Mouse (Mus musculus) kidney, postnatal 36 days (tissue): ENCODE measurements around the gene Gm37240.

Experiments used
- DNase-seq, 2 experiments: peaks; one replicate each; pipeline ENCODE4 v3.0.0; 2021 to 2022; ENCODE audit warnings: mixed read lengths in 2 of 2

Gene Gm37240

DNA sequence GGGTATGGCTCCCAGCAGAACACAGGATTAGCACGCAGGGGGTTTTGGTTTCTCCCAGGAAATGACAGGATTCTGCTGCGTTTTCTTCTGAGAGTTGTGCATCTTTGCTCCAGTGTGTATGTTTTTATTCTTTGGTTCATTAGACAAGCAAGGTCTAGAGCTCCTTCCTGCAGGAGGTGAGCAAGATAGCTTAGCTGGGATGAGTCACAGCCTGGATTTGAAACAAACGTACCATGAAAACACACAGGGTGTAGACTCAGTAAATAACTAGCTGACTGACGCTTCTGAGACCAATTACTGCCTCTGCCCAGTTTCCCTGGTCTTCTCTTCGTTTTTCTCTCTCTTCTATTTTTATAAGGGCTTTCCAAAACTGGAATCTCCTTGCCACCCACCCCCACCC lies 1156.3 kb downstream of the Gm37240 start:
- no peak for DNase-seq

DNA sequence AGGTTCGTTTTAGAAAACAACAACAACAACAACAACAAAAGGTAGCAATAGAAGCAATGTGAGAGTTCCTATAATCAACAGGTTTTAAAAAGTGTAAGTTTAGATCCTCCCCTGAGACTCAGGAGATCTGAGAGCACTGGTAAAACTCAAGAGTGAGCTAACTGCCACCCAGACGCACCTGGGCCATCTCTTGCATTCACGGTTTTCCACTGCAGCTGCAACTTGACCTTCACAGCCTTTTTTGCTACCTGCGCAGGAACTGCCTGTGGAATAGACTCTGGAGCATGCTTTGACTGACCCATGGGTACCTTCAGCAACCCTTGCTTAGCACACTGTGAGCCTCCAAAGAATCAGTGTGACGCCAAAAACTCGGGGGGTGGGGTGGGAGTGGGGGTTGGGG lies 1157.5 kb downstream of the Gm37240 start:
- DNase-seq = no peak

DNA sequence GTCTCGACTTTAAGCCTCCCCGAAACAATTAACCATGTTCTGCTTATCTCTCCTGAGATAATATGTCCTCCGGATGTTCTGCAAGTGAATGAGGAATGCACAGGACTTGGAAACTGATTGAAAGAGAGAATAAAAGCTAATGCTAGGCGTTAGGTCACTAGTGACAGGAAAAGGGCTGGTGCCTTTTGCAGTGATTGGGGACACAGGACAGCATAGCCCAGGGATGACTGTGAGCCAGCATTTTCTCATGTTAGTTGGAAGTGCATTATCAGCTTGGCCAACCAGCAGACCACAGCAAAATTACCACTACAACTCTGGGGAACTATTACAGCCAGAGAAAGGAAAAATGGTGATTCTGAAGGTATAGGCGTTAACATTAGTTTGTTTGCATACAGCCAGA lies 1163.3 kb downstream of the Gm37240 start:
- DNase-seq = no peak

DNA sequence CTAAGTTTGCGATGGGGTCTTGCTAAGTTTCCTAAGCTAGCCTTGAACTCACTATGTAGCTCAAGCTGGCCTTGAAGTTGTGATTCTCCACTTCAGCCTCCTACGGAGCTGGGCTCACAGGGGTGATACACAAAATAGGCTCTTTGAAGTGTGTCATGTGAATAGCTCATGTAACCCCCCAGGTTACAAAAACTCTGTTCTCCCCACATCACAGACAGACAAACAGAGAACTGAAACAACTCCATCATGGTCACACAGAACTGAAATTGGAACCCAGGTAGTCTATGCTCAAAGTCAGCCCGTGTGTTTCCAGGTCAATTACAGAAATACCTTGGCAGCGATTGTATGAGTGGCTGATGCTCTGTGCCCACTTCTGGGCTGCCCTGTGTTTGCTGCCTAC lies 1164.6 kb downstream of the Gm37240 start:
- DNase-seq = no peak

DNA sequence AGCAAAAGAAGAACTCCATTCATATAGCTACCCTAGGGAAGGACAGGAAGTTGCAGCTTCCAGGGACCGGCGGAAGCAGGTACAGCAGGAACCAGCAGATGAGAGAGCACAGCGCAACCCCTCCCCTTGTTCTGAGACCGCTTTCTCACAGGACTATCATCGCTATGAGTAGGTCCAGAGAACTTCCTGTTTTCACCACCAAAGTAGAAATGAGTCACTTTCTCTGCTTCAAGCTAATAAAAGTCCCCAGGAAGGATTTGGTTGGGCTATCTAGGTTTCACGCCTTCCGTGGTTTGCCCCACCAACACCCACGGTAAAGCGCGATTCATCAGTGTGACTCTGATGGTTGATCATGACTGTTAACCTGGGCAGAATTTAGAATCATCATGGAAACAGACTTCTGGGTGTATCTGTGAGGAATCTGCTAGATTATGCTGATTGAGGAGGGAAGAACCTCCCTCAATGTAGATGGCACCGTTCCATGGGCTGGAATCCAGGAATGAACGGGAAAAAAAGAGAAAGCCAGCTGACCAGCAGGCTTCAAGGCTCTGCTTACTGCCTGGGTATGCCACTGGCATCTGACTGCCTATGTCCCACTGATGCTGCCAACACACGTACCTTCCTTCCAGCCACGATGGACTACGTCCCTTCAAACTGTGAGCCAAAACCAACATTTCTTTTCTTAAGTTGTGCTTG lies 1172.1 kb downstream of the Gm37240 start:
- no peak for DNase-seq

DNA sequence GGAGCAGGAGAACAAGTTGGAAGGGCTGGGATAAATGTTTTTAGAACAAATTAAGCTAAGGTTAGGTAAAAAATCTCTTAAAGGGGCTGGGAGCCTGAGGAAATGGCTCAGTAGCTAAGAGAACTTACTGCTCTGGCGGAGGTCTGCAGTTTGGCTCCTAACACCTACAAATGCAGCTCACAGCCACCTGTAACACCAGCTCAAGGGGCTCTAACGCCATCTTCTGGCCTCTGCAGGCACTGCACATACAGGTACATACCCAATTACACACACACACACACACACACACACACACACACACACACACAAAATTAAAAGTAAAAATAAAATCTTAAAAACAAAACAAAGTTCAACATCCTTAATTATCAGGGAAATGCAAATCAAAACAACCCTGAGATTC lies 1174.4 kb downstream of the Gm37240 start:
- DNase-seq = no peak

DNA sequence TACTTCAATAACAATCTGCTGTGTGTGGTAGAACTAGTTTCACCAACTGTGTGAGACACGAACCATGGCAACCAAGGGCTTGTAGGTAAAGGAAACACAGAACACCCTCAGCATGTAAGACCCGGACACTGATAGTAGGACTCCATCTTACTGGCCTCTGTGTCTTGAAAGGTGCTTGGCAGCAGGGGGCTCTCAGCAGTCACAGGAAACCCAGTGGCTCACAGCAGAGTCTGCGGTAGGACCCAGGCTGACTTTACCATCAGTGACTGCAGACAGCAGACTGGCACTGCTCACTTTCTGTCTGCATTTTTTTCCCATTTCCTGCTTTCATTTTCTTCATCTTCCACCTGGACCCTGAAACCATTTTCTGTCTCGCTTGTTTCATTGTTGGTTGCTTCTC lies 1176.6 kb downstream of the Gm37240 start:
- DNase-seq = no peak

GRCm38 (mm10) chr3:84709967-84710366 lies 1177.4 kb downstream of the Gm37240 start:
- no peak for DNase-seq

DNA sequence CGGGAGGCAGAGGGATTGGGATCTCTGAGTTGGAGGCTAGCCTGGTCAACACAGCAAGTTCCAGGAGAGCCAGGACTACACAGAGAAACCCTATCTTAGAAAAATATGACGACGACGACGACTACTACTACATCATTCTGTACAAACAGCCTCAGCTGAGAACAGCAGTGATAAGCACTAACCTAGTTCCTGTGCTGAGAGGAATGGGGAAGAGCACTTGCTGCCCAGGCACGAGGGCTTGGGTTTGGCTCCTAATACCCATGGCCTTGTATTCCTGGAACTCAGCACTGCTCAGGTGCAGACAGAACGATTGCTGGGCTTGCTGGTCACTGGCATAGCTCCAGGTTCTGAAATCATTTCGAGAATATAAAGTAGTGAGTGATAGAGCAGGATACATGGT lies 1178.2 kb downstream of the Gm37240 start:
- DNase-seq = no peak

DNA sequence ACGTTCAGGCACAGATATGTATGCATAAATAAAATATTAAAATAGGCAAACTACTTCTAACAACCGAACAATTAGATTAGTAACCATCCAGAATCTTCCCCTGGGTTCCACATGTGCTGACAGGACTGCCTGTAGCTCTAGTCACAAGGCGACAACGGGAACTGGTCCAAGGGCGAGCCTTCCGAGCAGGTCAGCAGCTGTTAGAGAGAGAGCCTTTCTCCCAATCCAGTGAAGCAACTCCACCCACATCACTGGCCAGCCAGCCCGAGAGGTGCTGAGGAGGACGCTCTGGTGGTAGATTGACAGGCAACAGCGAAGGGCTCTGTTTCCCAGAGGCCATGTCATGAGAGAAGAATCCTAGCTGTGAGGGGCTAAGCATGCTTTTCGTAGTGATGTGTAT lies 1178.8 kb downstream of the Gm37240 start:
- no peak for DNase-seq

DNA sequence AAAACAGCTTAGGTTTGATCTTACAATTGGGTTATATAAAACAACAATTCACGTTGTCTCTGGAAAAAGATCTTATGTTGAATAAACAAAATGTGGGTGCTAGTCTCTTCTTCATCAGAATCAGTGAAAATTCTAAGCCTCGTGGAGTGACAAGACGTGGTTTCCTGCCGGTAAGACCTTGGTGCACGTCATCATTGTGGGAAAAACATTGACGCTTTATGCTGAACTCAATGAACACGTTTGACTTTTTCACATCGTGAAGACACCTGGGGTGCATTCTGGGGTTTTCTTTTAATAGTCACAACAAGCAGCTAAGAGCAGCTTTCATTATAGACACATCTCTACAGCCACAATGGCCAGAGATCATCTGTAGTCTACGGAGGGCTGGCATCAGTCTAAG lies 1182.1 kb downstream of the Gm37240 start:
- DNase-seq = no peak

GRCm38 (mm10) chr3:84703083-84703810 lies 1184.1 kb downstream of the Gm37240 start:
- DNase-seq = no peak

DNA sequence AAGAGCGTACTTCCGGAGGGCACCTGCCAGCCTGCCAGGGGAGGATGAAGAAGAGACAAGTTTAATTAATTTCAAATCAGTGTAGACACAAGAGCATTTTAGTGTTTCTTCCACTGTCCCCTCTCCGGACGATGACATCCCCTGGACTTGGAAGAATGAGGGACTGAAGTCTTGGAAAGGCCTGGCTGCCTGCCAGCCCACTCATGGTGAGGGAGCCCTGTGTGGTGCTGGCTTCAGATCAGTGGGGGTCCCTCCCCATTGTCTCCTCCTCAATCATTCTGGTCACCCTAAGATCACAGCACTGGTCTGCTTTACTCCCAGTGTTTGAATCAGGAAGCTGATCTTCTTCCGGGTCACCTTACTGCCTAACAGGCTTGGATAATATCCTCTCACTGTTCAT lies 1185.4 kb downstream of the Gm37240 start:
- DNase-seq = peak in 1 of 2 experiments; percentile 19

GRCm38 (mm10) chr3:84701509-84701908 lies 1185.8 kb downstream of the Gm37240 start:
- no peak for DNase-seq

- no peak for DNase-seq
Measured at GRCm38 (mm10) chr3:84696428-84696917, 1190.8 kb downstream of the Gm37240 start.

DNA sequence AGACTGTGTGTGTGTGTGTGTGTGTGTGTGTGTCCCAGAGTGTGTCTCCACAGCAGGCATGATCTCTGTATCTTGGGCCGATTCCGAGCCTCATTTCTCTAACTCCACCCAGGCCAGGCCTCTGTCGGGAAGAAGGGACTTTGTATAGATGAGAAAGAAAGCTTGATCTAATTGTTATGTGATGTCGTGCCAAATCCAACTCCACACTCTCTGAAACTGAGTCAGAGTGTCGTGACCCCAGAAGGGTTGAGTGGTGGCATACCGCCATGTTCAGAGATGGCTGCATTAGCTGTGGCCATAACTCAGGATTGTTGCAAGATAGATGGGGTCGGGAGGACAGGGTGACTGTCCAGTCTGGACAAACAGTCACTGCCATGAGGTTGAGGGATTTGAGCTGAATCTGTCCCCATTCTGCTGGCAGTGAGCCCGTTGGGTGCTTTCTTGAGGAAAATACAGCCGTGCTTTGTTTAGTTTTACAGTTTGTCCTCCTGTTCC lies 1191.4 kb downstream of the Gm37240 start:
- peak; percentile 2 to 19 for DNase-seq

DNA sequence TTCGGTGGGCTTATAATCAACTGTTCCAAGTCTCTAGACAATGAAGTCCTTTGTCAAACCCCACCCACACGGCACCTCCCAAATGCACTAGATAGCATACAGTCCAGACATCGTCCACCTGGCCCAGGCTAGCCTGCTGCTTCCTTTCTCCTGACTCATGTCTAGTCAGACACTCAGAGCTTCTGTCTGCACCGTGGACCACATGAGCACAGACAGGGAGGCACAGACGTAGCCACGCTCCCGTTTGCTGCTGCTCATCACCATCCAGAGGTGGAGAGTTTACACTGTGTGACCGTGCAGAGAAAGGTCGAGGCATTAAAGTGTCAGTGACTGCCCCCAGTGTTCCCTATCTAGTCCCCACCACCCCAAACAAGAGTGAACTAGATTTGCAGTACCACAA lies 1191.9 kb downstream of the Gm37240 start:
- no peak for DNase-seq

DNA sequence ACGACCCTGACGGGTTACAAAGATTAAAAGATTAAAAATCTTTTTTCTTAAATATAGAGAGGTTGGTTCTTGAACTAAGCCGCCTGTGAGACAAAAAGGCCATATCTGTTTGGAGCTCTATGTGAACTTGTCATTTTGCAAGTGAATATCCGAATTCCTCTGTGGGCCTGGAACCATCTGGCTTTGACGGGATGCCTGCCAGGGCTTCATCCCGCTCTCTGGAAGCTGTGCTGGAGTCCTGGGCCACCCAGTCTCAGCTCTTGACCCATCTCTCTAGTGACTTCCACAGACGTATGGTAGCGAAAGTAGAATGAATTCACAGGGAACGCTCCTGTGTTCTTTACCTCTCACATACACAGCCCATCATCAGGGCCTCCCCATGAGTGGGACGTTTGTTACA lies 1193.4 kb downstream of the Gm37240 start:
- DNase-seq = no peak

DNA sequence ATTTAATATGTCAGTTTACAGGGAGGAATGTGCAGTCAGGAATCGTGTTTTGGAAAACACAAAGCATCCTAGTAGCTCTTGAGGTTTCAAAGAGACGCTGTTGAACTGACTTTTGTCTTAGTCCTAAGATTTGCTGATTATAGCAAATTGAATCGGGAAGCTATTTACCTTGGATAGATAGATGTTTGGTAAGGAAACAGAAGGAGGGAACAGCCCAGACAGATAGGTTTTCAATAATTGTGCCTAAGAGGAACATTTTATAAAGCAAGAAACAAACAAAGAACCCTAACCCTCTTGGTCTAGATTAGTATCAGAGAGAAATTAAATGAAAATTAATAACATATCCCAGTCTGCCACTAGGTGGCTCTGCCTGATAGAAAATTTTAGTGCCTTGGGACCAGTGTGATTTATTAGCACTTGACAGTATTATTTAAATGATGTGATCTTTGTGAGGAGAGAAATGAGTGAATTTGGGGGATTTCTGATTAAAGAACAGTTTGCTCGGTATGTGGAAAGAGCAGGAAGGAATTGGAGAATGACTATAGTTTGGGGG lies 1194.6 kb downstream of the Gm37240 start:
- peak; percentile 31 to 55 for DNase-seq

- DNase-seq = no peak
Measured at GRCm38 (mm10) chr3:84690091-84690771, 1197.1 kb downstream of the Gm37240 start.

DNA sequence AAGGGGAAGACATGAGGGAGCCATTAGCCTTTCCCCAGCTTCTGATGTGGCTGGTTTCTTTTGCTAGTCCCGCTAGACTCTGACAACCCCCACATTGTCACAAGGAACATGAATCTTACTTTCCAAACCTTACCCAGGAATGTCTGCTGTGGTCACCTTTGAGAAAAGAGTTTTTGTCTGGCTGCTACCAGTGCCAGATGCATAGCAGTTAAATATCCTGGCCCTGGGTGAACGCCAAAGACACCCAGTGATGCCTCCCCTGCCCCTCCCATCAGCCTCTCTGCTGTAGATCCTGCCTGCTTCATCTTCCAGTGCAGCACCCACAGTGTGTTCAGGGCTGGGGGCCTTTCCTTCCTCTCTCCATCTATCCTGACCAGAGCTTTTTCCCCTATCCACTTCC lies 1197.7 kb downstream of the Gm37240 start:
- DNase-seq = no peak

- DNase-seq = peak in 1 of 2 experiments; percentile 16
Measured at GRCm38 (mm10) chr3:84688176-84688575, 1199.1 kb downstream of the Gm37240 start.

DNA sequence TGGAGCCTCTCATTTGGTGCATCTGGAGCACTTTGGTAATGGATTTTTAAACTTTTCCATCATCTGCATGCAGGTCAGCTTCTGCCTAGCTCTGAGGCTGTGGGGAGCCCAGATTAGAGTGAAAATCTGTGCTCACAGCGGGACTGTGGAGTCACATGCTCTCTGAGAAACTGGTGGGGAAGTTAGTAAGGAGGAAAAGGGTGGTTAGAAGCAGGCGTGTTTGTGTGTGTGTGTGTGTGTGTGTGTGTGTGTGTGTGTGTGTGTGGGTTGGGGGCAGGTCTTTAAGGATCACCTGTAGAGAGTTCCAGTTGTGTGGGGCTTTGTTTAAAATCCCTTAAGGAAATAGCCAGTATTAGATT lies 1199.9 kb downstream of the Gm37240 start:
- no peak for DNase-seq
